Mouse (Mus musculus) stomach, embryonic 15.5 days (tissue): Measurements from ENCODE around the gene Gm17018. TPM values are rescaled to one million over a fixed set of nuclear protein-coding genes. Genes with fewer than 3 reads are reported as not detected.

Source experiments
- ATAC-seq: fragments of 200-750 bp; cut with Nextera tagmentation; 2 replicates; pipeline ENCODE4 v1.8.0; 2017; ENCODE audit warnings: low read depth, moderate number of reproducible peaks, moderate TSS enrichment; ENCODE audit not compliant: insufficient read depth, low FRiP score
- H3K27ac ChIP-seq: fragments of 300-500 bp; sonication (generic); 2 replicates; pipeline ENCODE4 v1.5.1; 2015; ENCODE audit warnings: mild to moderate bottlenecking, inconsistent platforms
- H3K27me3 ChIP-seq: fragments of 300-500 bp; sonication (generic); replicated peaks from 2 replicates; pipeline ENCODE4 v1.6.1; 2015; ENCODE audit warnings: inconsistent platforms
- H3K36me3 ChIP-seq: fragments of 300-500 bp; sonication (generic); 2 replicates; pipeline ENCODE4 v1.6.1; 2015; ENCODE audit warnings: inconsistent platforms
- H3K4me1 ChIP-seq: fragments of 300-500 bp; sonication (generic); 2 replicates; pipeline ENCODE4 v1.6.1; 2015; ENCODE audit warnings: inconsistent platforms
- H3K4me2 ChIP-seq: fragments of 300-500 bp; sonication (generic); 2 replicates; pipeline ENCODE4 v1.6.1; 2015; ENCODE audit warnings: mild to moderate bottlenecking, inconsistent platforms
- H3K4me3 ChIP-seq: fragments of 300-500 bp; sonication (generic); replicated peaks from 2 replicates; pipeline ENCODE4 v1.5.1; 2015; ENCODE audit warnings: inconsistent platforms
- H3K9ac ChIP-seq: fragments of 300-500 bp; sonication (generic); 2 replicates; pipeline ENCODE4 v1.6.1; 2015; ENCODE audit warnings: inconsistent platforms
- H3K9me3 ChIP-seq: fragments of 300-500 bp; sonication (generic); 2 replicates; pipeline ENCODE4 v1.6.1; 2016; ENCODE audit warnings: inconsistent platforms
- WGBS: fragments of 180-500 bp; shearing (Covaris S2); methylation state at CpG from one replicate; pipeline ENCODE4 v1.1.7; 2015; 5-methylcytosine and 5-hydroxymethylcytosine counted together
- polyA plus RNA-seq: library from polyadenylated mRNA; unstranded; fragments of >200 nt; fragmentation: Nextera tagmentation; extraction: Ambion mirVana; gene quantifications from 2 replicates; pipeline ENCODE4 v1.2.1, GENCODE M21; 2015

Gm17018 gene
- polyA plus RNA-seq, 1 experiment from 2014 or later = 43.2 TPM

GRCm38 (mm10) chr19:45579416-45579815 is 19.0 kb downstream of the Gm17018 start:
- H3K9me3 ChIP-seq = no peaks in the 10 kb centered on the region
- H3K36me3 ChIP-seq = peaks cover 12% of the 10 kb centered on the region; the same call in 1 of the 2 replicates
- H3K27ac ChIP-seq = no peak overlapping the region
- H3K4me3 ChIP-seq = no peak overlapping the region
- ATAC-seq = no peak
- peaks cover 30% of the 10 kb centered on the region for H3K4me1 ChIP-seq
- H3K27me3 ChIP-seq = no peaks in the 10 kb centered on the region
- H3K9ac ChIP-seq = no peak overlapping the region
- H3K4me2 ChIP-seq = no peak overlapping the region
- 84% methylated on average over 7 of the region's 7 CpGs for WGBS

GRCm38 (mm10) chr19:45580235-45580634 is 19.8 kb downstream of the Gm17018 start:
- no peaks in the 10 kb centered on the region for H3K27me3 ChIP-seq
- H3K36me3 ChIP-seq = peaks cover 12% of the 10 kb centered on the region; the same call in 1 of the 2 replicates
- peaks cover 22% of the 10 kb centered on the region for H3K4me1 ChIP-seq
- no peak overlapping the region for H3K4me3 ChIP-seq
- H3K9ac ChIP-seq = no peak overlapping the region
- no peak overlapping the region for H3K27ac ChIP-seq
- ATAC-seq = no peak
- no peaks in the 10 kb centered on the region for H3K9me3 ChIP-seq
- no peak overlapping the region for H3K4me2 ChIP-seq
- 81% methylated on average over 12 of the region's 12 CpGs for WGBS

- H3K9ac ChIP-seq = no peak overlapping the region
- H3K9me3 ChIP-seq = no peaks in the 10 kb centered on the region
- WGBS = 61% methylated on average over 3 of the region's 3 CpGs
- no peak overlapping the region for H3K4me2 ChIP-seq
- H3K36me3 ChIP-seq = peaks cover 12% of the 10 kb centered on the region; the same call in 1 of the 2 replicates
- H3K4me3 ChIP-seq = no peak overlapping the region
- peaks cover 12% of the 10 kb centered on the region for H3K4me1 ChIP-seq
- no peak for ATAC-seq
- no peak overlapping the region for H3K27ac ChIP-seq
- no peaks in the 10 kb centered on the region for H3K27me3 ChIP-seq
These were observed 20.8 kb downstream of the Gm17018 start for GRCm38 (mm10) chr19:45581257-45581656.

- H3K27me3 ChIP-seq = no peaks in the 10 kb centered on the region
- peaks cover 15% of the 10 kb centered on the region; the same call in 1 of the 2 replicates for H3K36me3 ChIP-seq
- no peak overlapping the region for H3K4me2 ChIP-seq
- peaks cover 3% of the 10 kb centered on the region; the same call in 1 of the 2 replicates for H3K4me1 ChIP-seq
- no peak overlapping the region for H3K27ac ChIP-seq
- H3K9me3 ChIP-seq = no peaks in the 10 kb centered on the region
- no peak overlapping the region for H3K9ac ChIP-seq
- 33% methylated on average over 8 of the region's 8 CpGs for WGBS
- ATAC-seq = no peak
- H3K4me3 ChIP-seq = no peak overlapping the region
These were observed 21.7 kb downstream of the Gm17018 start for GRCm38 (mm10) chr19:45582161-45582560.

GRCm38 (mm10) chr19:45583136-45583535 is 22.7 kb downstream of the Gm17018 start:
- no peak for ATAC-seq
- H3K4me2 ChIP-seq = no peak overlapping the region
- H3K4me3 ChIP-seq = no peak overlapping the region
- no peak overlapping the region for H3K27ac ChIP-seq
- H3K9ac ChIP-seq = no peak overlapping the region
- no peaks in the 10 kb centered on the region for H3K9me3 ChIP-seq
- H3K27me3 ChIP-seq = no peaks in the 10 kb centered on the region
- peaks cover 3% of the 10 kb centered on the region; the same call in 1 of the 2 replicates for H3K4me1 ChIP-seq
- H3K36me3 ChIP-seq = peaks cover 11% of the 10 kb centered on the region; the same call in 1 of the 2 replicates
- WGBS = 83% methylated on average over 6 of the region's 6 CpGs

- Histone ChIP-seq H3K9ac (no peak overlapping the region), H3K4me1 (peaks cover 3% of the 10 kb centered on the region; the same call in 1 of the 2 replicates), H3K27me3 (no peaks in the 10 kb centered on the region), H3K36me3 (0 out of 2 replicates have a peak, but pooled peaks cover 3% of the 10 kb centered on the region), H3K4me3 (no peak overlapping the region), H3K4me2 (no peak overlapping the region), H3K27ac (no peak overlapping the region), H3K9me3 (no peaks in the 10 kb centered on the region)
- no peak for ATAC-seq
- 73% methylated on average over 9 of the region's 9 CpGs for WGBS
These were observed 24.6 kb downstream of the Gm17018 start for GRCm38 (mm10) chr19:45584856-45585620.

GRCm38 (mm10) chr19:45586850-45587249 is 26.4 kb downstream of the Gm17018 start:
- peaks cover 9% of the 10 kb centered on the region for H3K4me1 ChIP-seq
- no peaks in the 10 kb centered on the region for H3K9me3 ChIP-seq
- no peaks in the 10 kb centered on the region for H3K27me3 ChIP-seq
- 0 out of 2 replicates have a peak, but pooled peaks cover 3% of the 10 kb centered on the region for H3K36me3 ChIP-seq
- H3K27ac ChIP-seq = no peak overlapping the region
- WGBS = 78% methylated on average over 3 of the region's 3 CpGs
- no peak for ATAC-seq
- H3K4me3 ChIP-seq = no peak overlapping the region
- H3K4me2 ChIP-seq = no peak overlapping the region
- H3K9ac ChIP-seq = no peak overlapping the region

- Histone ChIP-seq H3K27ac (no peak overlapping the region), H3K4me3 (no peak overlapping the region), H3K4me2 (no peak overlapping the region), H3K4me1 (peaks cover 12% of the 10 kb centered on the region), H3K27me3 (no peaks in the 10 kb centered on the region), H3K36me3 (0 out of 2 replicates have a peak, but pooled peaks cover 3% of the 10 kb centered on the region), H3K9ac (no peak overlapping the region), H3K9me3 (no peaks in the 10 kb centered on the region)
- ATAC-seq = no peak
- 84% methylated on average over 6 of the region's 6 CpGs for WGBS
These were observed 27.3 kb downstream of the Gm17018 start for GRCm38 (mm10) chr19:45587509-45588292.

GRCm38 (mm10) chr19:45589761-45590160 is 29.3 kb downstream of the Gm17018 start:
- no peaks in the 10 kb centered on the region for H3K27me3 ChIP-seq
- H3K9ac ChIP-seq = no peak overlapping the region
- 93% methylated on average over 6 of the region's 6 CpGs for WGBS
- H3K27ac ChIP-seq = no peak overlapping the region
- peaks cover 17% of the 10 kb centered on the region for H3K4me1 ChIP-seq
- H3K4me3 ChIP-seq = no peak overlapping the region
- ATAC-seq = no peak
- no peak overlapping the region for H3K4me2 ChIP-seq
- no peaks in the 10 kb centered on the region for H3K9me3 ChIP-seq
- 0 out of 2 replicates have a peak, but pooled peaks cover 3% of the 10 kb centered on the region for H3K36me3 ChIP-seq

GRCm38 (mm10) chr19:45591704-45592103 is 31.3 kb downstream of the Gm17018 start:
- Histone ChIP-seq H3K27ac (peak overlapping the region; percentile 26; the same call in 1 of the 2 replicates), H3K4me3 (no peak overlapping the region), H3K9ac (no peak overlapping the region), H3K27me3 (no peaks in the 10 kb centered on the region), H3K4me2 (peak overlapping the region; percentile 34), H3K36me3 (0 out of 2 replicates have a peak, but pooled peaks cover 3% of the 10 kb centered on the region), H3K4me1 (peaks cover 17% of the 10 kb centered on the region), H3K9me3 (no peaks in the 10 kb centered on the region)
- no peak; the same call in 1 of the 2 replicates for ATAC-seq
- 57% methylated on average over 7 of the region's 7 CpGs for WGBS

- Histone ChIP-seq H3K4me3 (no peak overlapping the region), H3K36me3 (no peaks in the 10 kb centered on the region), H3K4me2 (no peak overlapping the region), H3K27me3 (no peaks in the 10 kb centered on the region), H3K27ac (no peak overlapping the region), H3K4me1 (peaks cover 17% of the 10 kb centered on the region), H3K9ac (no peak overlapping the region), H3K9me3 (no peaks in the 10 kb centered on the region)
- 88% methylated on average over 9 of the region's 9 CpGs for WGBS
- no peak for ATAC-seq
These were observed 32.5 kb downstream of the Gm17018 start for GRCm38 (mm10) chr19:45592916-45593315.

- H3K4me1 ChIP-seq = peaks cover 17% of the 10 kb centered on the region
- no peak overlapping the region for H3K27ac ChIP-seq
- ATAC-seq = no peak
- 92% methylated on average over 7 of the region's 7 CpGs for WGBS
- no peaks in the 10 kb centered on the region for H3K36me3 ChIP-seq
- no peaks in the 10 kb centered on the region for H3K9me3 ChIP-seq
- H3K9ac ChIP-seq = no peak overlapping the region
- H3K4me2 ChIP-seq = no peak overlapping the region
- no peaks in the 10 kb centered on the region for H3K27me3 ChIP-seq
- no peak overlapping the region for H3K4me3 ChIP-seq
These were observed 33.7 kb downstream of the Gm17018 start for GRCm38 (mm10) chr19:45594079-45594478.
